Mouse (Mus musculus): Measurements from ENCODE around the gene Tmem192.
A peak's percentile ranks its signal among the peaks of the same experiment; 100 is the strongest.

Tmem192 gene

GRCm38 (mm10) chr8:64946820-64947697 lies at the start of gene Tmem192:
Tmem192 (plus strand) TSS chr8:64947185.
- peak; percentile 73 for DNase-seq (ENCODE audit: low spot score)

- no peak for DNase-seq (ENCODE audit: low spot score)
These were observed 48.3 kb upstream of the Tmem192 start for GRCm38 (mm10) chr8:64898710-64899109.

DNA sequence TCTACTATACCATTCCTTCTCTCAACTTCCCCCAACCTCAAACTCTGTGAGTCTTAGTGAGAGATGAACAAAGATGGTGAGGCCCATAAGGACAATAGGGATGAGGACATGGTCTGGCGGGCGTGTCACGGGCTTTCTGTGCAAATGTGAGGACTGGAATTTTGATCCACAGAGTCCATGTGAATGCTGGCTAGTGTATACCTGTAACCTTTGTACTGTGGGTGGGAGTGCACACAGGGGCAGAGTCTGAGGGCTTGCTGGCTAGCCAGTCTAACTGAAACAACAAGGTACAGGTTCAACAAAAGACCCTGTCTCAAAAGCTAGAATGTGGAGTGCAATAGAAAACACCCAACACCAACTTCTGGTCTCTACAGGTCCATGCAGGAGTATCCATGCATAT lies 46.3 kb upstream of the Tmem192 start:
- DNase-seq (ENCODE audit: low spot score) = no peak

DNA sequence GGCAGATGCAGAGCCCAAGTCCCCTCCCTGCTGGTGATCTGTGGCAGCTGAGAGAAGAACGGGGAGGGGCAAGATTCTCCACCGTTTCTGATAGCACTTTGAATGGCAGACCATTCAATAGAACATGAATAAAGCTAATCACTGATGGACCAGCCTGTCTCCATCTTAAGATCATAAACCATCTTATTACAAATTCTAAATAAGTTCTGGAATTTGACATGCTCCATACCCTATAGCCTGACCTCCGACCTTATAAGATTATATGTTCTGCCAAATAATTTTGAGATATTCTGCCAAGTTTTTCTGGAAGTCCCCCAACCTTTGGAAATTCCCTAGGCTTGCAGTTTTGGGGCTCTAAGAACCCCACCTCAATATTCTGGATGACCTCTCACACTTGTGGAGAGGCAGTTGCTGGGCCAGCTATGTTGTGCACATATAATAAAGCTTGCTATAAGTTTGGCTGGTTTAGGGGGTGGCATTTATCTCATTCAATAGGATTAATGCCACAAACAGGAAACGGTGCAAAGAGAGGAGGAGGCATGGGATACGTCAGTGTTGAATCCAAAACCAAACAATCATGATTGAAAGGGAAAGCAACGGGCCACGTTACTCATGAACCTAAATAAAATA lies 45.3 kb upstream of the Tmem192 start:
- no peak for DNase-seq (ENCODE audit: low spot score)

GRCm38 (mm10) chr8:64902191-64902590 lies 44.8 kb upstream of the Tmem192 start:
- DNase-seq (ENCODE audit: low spot score) = no peak

- DNase-seq (ENCODE audit: low spot score) = no peak
These were observed 43.2 kb upstream of the Tmem192 start for GRCm38 (mm10) chr8:64903778-64904177.

GRCm38 (mm10) chr8:64910026-64910425 lies 37.0 kb upstream of the Tmem192 start:
- DNase-seq (ENCODE audit: low spot score) = no peak

DNA sequence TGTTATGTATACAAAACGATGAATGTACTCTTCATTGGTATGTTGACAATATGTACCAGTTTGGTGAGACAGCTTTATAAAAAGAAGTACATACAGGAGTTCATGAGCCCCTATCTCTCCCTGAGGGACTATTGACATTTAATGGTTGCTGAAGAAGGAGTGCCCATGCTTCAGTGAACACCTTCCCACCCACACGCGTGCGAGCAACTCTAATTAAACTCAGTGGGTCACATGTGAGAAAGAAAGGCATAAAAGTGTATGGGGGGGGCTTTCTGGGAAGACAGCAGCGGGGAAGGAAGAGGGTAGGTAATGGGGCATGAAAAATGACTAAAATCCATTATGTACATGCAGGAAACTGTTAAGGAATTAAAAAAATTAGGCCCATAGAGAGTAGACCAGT lies 30.2 kb upstream of the Tmem192 start:
- DNase-seq (ENCODE audit: low spot score) = no peak

DNA sequence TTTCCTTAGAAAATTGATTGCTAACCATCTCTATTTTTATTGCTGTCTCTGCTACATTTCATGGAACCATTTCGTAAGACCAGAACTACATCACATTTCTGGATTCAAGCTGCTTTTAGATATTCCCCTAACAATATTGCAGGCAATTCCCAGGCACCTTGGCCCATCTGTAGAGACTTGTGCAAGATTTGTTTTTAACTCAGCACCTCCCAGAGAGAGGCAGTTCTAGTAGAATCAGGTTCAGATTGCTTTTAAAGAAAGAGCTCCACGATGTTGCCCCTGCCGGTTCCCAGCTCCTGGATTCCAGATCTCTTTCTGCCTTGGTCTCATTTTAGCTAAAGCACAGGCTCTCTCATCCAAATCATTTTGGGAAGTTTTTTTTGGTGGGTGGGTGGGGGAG lies 23.7 kb upstream of the Tmem192 start:
- DNase-seq (ENCODE audit: low spot score) = no peak

DNA sequence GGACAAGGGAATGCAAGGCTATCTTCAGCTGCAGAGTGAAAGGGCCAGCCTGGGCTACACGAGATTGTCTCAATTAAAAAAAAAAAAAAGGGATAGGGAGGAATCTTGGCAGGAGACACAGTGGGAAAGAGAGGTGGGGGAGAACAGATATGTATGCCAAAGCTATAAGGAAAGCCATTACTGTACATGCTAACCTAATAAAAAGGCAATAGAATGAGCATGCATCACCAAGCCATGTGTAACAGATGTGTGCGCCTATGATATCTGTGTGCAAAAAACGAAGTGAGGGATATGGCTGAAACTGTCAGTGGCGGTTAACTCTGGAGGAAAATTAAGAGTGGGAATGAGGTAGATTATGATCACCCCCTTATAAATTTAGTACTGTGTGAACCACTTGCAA lies 21.2 kb upstream of the Tmem192 start:
- DNase-seq (ENCODE audit: low spot score) = no peak

DNA sequence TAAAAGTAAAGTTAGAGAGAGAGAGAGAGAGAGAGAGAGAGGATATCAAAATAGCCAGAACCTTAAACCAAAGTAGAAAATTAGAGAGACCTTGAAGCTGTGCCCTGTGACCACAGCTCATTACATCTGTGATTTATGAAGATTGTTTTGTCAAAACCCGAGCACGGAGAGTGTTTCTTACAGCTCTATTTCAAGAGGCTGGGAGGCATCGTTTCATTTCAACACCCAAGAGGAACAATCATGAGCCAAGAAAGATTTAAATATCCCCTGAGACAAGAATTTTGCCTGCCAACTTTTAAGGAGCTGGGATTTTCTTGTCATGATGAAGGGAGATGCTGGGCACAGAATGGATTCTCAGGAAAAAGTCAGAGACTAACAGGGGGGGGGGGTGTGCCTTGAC lies 20.6 kb upstream of the Tmem192 start:
- no peak for DNase-seq (ENCODE audit: low spot score)

DNA sequence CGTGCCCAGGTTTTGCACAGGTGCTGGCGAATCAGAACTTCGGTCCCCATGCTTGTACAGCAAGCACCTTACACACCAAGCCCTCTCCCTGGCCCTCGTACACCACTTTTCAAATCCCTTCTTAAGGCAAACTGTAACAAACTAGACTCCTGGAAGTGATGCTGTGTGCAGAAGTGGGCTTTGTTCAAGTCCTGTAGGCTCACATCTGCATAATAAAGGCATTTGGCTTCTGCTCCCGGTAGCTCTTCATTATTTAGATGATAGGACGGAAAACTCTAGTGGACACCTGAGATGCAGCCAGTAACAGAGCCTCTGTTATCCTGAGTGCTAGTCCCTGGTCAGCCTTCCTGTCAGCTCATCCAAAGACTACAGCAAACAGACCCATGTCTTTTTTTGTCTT lies 18.0 kb upstream of the Tmem192 start:
- no peak for DNase-seq (ENCODE audit: low spot score)

DNA sequence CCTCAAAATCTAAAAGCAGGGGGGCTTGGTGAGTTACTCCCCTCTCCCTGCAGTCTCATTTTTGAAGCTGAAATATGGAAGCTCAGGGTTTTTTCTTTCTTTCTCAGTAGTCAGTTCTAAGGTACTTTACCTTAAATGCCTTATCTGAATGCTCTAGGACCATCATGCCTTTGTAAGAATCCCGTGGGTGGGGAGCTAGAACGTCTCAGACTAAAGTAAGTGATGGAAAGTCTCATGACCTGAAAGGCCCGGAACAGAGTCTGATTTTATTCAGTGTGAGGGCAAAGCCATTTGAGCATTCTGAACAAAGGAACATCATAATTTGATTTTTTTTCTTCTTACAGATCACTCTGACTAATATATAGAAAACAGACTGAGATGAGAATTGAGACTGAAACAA lies 12.0 kb upstream of the Tmem192 start:
- DNase-seq (ENCODE audit: low spot score) = no peak

GRCm38 (mm10) chr8:64941019-64941418 lies 6.0 kb upstream of the Tmem192 start:
- no peak for DNase-seq (ENCODE audit: low spot score)

GRCm38 (mm10) chr8:64941495-64941894 lies 5.5 kb upstream of the Tmem192 start:
- peak; percentile 53 for DNase-seq (ENCODE audit: low spot score)

GRCm38 (mm10) chr8:64942946-64943345 lies 4.0 kb upstream of the Tmem192 start:
- no peak for DNase-seq (ENCODE audit: low spot score)

DNA sequence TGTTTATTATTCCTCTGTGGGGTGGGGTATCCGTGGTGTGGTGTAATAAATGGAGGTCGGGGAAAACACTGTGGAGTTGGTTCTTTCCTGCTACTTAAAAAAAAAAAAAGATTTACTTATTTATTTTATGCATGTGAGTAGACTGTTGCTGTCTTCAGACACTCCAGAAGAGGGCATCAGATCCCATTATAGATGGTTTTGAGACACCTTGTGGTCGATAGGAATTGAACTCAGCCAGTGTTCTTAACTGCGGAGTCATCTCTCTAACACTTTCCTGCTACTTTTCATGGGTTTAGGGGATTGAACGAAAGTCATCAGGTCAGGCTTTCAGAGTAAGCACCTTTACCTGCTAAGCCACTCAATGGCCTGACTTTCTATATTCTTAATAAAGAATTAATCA lies 2.2 kb upstream of the Tmem192 start:
- DNase-seq (ENCODE audit: low spot score) = no peak

- no peak for DNase-seq (ENCODE audit: low spot score)
These were observed 1.4 kb upstream of the Tmem192 start for GRCm38 (mm10) chr8:64945606-64946005.

DNA sequence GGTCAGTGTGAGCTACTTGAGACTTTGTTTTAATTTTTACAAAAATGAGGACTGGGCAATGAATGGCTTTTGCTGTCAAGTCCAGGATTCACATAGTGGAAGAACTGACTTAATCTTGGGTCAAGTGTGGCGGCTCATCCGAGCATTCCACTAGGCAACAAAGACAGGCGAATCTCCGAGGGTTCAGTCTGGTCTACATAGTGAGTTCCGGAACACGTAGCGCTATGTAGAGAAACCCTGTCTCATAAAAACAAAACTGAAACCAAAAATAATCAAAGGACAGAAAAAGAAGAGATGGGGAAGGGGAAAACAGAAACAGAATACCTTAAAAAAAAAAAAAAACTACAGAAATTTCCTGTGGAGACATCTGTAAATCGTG lies 555 bp upstream of the Tmem192 start:
- no peak for DNase-seq (ENCODE audit: low spot score)

DNA sequence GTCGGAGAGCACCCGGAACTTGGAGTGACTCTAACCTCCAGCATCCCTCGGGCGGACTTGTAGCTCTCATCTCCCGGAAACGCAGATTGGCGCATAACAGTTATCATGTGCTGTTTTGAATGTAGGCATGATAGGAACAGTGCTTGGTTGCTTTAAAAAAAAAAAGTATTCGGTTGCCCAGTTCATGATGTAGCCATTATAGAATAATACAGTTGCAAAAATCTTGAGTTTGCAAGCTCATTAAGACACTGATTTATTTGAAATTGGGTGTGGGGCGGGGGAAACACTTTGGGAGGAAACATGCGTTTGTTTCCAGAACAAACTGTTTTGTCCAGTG lies 681 bp downstream of the Tmem192 start:
- DNase-seq (ENCODE audit: low spot score) = no peak

GRCm38 (mm10) chr8:64948371-64948770 lies 1.4 kb downstream of the Tmem192 start:
- DNase-seq (ENCODE audit: low spot score) = no peak

DNA sequence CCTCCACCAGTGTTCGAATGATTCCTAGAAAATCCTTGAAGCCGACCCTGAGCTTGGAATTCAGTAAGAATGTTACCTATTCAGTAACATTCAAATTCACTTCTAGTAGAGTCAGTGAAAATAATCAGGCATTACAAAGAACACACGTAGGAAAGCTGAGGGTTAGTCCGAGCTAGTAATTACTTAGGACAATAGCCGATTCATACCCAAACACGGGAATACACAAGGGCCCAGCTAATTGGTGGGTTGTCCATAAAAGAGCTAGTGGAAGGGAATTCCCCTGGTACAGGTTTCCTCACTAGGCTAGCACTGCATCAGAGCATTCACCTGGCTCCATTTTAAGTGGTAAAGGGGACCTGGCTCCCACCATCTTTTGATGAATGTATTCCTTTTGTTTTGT lies 5.1 kb downstream of the Tmem192 start:
- DNase-seq (ENCODE audit: low spot score) = no peak

- DNase-seq (ENCODE audit: low spot score) = no peak
These were observed 12.0 kb downstream of the Tmem192 start for GRCm38 (mm10) chr8:64959025-64959424.

DNA sequence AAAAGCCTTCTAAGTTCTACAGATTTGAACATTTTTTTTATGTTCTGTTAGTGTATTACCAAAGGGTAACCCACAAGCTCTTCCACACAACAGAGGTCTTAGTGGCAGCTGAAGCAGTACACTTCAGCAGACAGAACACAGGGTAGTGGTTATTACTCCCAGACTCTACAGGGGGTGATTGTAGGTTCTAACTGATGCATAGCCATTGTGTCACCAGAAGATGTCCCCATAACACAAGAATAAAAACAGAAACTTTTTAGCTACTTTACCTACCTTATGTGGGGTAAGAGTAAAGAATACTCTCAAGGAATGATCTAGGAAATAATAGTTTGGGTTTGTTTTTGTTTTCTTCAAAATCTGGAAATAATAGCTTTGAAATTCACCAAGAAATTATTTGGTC lies 15.9 kb downstream of the Tmem192 start:
- DNase-seq (ENCODE audit: low spot score) = no peak
